Mouse (Mus musculus) CH12.LX (cell line): Measurements from ENCODE around the gene Vamp9. TPM values are rescaled to one million over a fixed set of nuclear protein-coding genes. Genes with fewer than 3 reads are reported as not detected.

Experiments
- DNase-seq: peaks from one replicate; pipeline ENCODE4 v3.0.0-alpha.2; 2013; ENCODE audit errors: extremely low read depth
- H3K27ac ChIP-seq: 2 replicates; pipeline ENCODE4 v1.5.1; 2012; ENCODE audit warnings: low read depth, mild to moderate bottlenecking, control low read depth, moderate library complexity; ENCODE audit not compliant: insufficient read depth
- H3K27me3 ChIP-seq: replicated peaks from 2 replicates; pipeline ENCODE3; 2012; ENCODE audit warnings: inconsistent platforms
- H3K36me3 ChIP-seq, 2 experiments: replicated peaks in 1 of 2; 2 replicates each; pipeline versions ENCODE3 to v1.6.1; 2012; ENCODE audit warnings: inconsistent platforms in 1 of 2, low read length in 1 of 2, mild to moderate bottlenecking in 1 of 2, mixed read lengths in 1 of 2, moderate library complexity in 1 of 2; ENCODE audit not compliant: control insufficient read depth in 1 of 2, insufficient read depth in 1 of 2
- H3K4me1 ChIP-seq, 2 experiments: 2 replicates each; pipeline ENCODE4 v1.6.1; 2012; ENCODE audit warnings: inconsistent platforms in 1 of 2, moderate library complexity in 1 of 2; ENCODE audit not compliant: insufficient read depth in 2 of 2, control insufficient read depth in 1 of 2
- H3K4me2 ChIP-seq: 2 replicates; pipeline ENCODE4 v1.6.1; 2012; ENCODE audit warnings: low read depth, mild to moderate bottlenecking, control low read depth; ENCODE audit not compliant: poor library complexity, insufficient read depth, severe bottlenecking
- H3K4me3 ChIP-seq, 3 experiments: fragments of 150-350 bp in 1 of 3; sonication (generic) in 1 of 3; replicated peaks in 1 of 3; 2 replicates each; pipeline versions ENCODE3 to v1.5.1; 2011 to 2012; ENCODE audit warnings: low read depth in 2 of 3, low read length in 2 of 3, mild to moderate bottlenecking in 2 of 3, moderate library complexity in 2 of 3, control low read depth in 1 of 3, improper control_type of control experiment in 1 of 3, inconsistent platforms in 1 of 3, mixed read lengths in 1 of 3; ENCODE audit not compliant: poor library complexity in 1 of 3
- H3K79me2 ChIP-seq: replicated peaks from 2 replicates; pipeline ENCODE4 v1.6.1; 2012; ENCODE audit warnings: mild to moderate bottlenecking, moderate library complexity; ENCODE audit not compliant: control insufficient read depth, poor library complexity, insufficient read depth, severe bottlenecking; ENCODE audit errors: extremely low read depth
- H3K9ac ChIP-seq: 2 replicates; pipeline ENCODE4 v1.6.1; 2012; ENCODE audit warnings: low read depth, mild to moderate bottlenecking, control low read depth, moderate library complexity; ENCODE audit not compliant: insufficient read depth
- H3K9me3 ChIP-seq: replicated peaks from 2 replicates; pipeline ENCODE3; 2012; ENCODE audit warnings: low read length, inconsistent platforms, mixed read lengths
- BHLHE40 ChIP-seq: IDR thresholded peaks from 2 replicates; pipeline ENCODE4 v1.6.1; 2011; ENCODE audit warnings: mild to moderate bottlenecking, low read depth, low read length, improper control_type of control experiment
- CHD1 ChIP-seq: IDR thresholded peaks from 2 replicates; pipeline ENCODE4 v1.6.1; 2012; ENCODE audit warnings: low read depth, low read length, improper control_type of control experiment, inconsistent platforms
- ELF1 ChIP-seq: IDR thresholded peaks from 2 replicates; pipeline ENCODE4 v1.6.1; 2014; ENCODE audit warnings: low read depth, mild to moderate bottlenecking, inconsistent platforms, low read length, improper control_type of control experiment
- EP300 ChIP-seq: IDR thresholded peaks from 2 replicates; pipeline ENCODE4 v1.6.1; 2011; ENCODE audit warnings: low read length, improper control_type of control experiment
- GABPA ChIP-seq: IDR thresholded peaks from 2 replicates; pipeline ENCODE4 v1.6.1; 2012; ENCODE audit warnings: low read depth, low read length, improper control_type of control experiment, inconsistent platforms; ENCODE audit not compliant: insufficient replicate concordance
- HCFC1 ChIP-seq: IDR thresholded peaks from 2 replicates; pipeline ENCODE4 v1.6.1; 2012; ENCODE audit warnings: low read depth, mild to moderate bottlenecking, inconsistent platforms, low read length, improper control_type of control experiment
- JUN ChIP-seq: IDR thresholded peaks from 2 replicates; pipeline ENCODE4 v1.6.1; 2011; ENCODE audit warnings: low read depth, mild to moderate bottlenecking, low read length, improper control_type of control experiment, moderate library complexity; ENCODE audit not compliant: insufficient read depth
- KAT2A ChIP-seq: IDR thresholded peaks from 2 replicates; pipeline ENCODE4 v1.6.1; 2012; ENCODE audit warnings: low read length, improper control_type of control experiment, inconsistent platforms; ENCODE audit not compliant: insufficient replicate concordance
- MAX ChIP-seq: IDR thresholded peaks from 2 replicates; pipeline ENCODE4 v1.6.1; 2011; ENCODE audit warnings: low read length, improper control_type of control experiment
- MAZ ChIP-seq: IDR thresholded peaks from 2 replicates; pipeline ENCODE4 v1.6.1; 2012; ENCODE audit warnings: low read depth, mild to moderate bottlenecking, inconsistent platforms, low read length, improper control_type of control experiment, moderate library complexity
- MEF2A ChIP-seq: IDR thresholded peaks from 2 replicates; pipeline ENCODE4 v1.6.1; 2014; ENCODE audit warnings: low read depth, mild to moderate bottlenecking, inconsistent platforms, low read length, improper control_type of control experiment, borderline replicate concordance
- MXI1 ChIP-seq: IDR thresholded peaks from 2 replicates; pipeline ENCODE4 v1.6.1; 2011; ENCODE audit warnings: mild to moderate bottlenecking, low read depth, low read length, improper control_type of control experiment
- MYC ChIP-seq: IDR thresholded peaks from 2 replicates; pipeline ENCODE4 v1.6.1; 2011; ENCODE audit warnings: low read depth, mild to moderate bottlenecking, improper control_type of control experiment, low read length
- NELFE ChIP-seq: IDR thresholded peaks from 2 replicates; pipeline ENCODE4 v1.6.1; 2011; ENCODE audit warnings: low read depth, low read length, improper control_type of control experiment
- NRF1 ChIP-seq: IDR thresholded peaks from 2 replicates; pipeline ENCODE4 v1.6.1; 2014; ENCODE audit warnings: low read depth, mild to moderate bottlenecking, inconsistent platforms, low read length, improper control_type of control experiment, moderate library complexity
- PAX5 ChIP-seq: IDR thresholded peaks from 2 replicates; pipeline ENCODE4 v1.6.1; 2012; ENCODE audit warnings: low read length, inconsistent platforms, mixed read lengths
- POLR2A ChIP-seq: IDR thresholded peaks from 2 replicates; pipeline ENCODE4 v1.6.1; 2011; ENCODE audit warnings: low read depth, mild to moderate bottlenecking, improper control_type of control experiment, low read length
- RAD21 ChIP-seq: IDR thresholded peaks from 2 replicates; pipeline ENCODE4 v1.6.1; 2011; ENCODE audit warnings: low read depth, mild to moderate bottlenecking, low read length, improper control_type of control experiment, moderate library complexity
- SIN3A ChIP-seq: IDR thresholded peaks from 2 replicates; pipeline ENCODE4 v1.6.1; 2012; ENCODE audit warnings: low read length, improper control_type of control experiment, inconsistent platforms
- TBP ChIP-seq: conservative IDR thresholded peaks from 2 replicates; pipeline ENCODE4 v1.6.1; 2011; ENCODE audit warnings: low read depth, low read length, improper control_type of control experiment
- UBTF ChIP-seq: IDR thresholded peaks from 2 replicates; pipeline ENCODE4 v1.6.1; 2012; ENCODE audit warnings: low read depth, mild to moderate bottlenecking, inconsistent platforms, low read length, improper control_type of control experiment, moderate library complexity
- USF1 ChIP-seq: IDR thresholded peaks from 2 replicates; pipeline ENCODE4 v1.6.1; 2014; ENCODE audit warnings: low read depth, mild to moderate bottlenecking, inconsistent platforms, low read length, improper control_type of control experiment
- USF2 ChIP-seq: conservative IDR thresholded peaks from 2 replicates; pipeline ENCODE4 v1.6.1; 2011; ENCODE audit warnings: low read depth, low read length, improper control_type of control experiment
- ZKSCAN1 ChIP-seq: IDR thresholded peaks from 2 replicates; pipeline ENCODE4 v1.6.1; 2012; ENCODE audit warnings: low read depth, inconsistent platforms, low read length, improper control_type of control experiment, borderline replicate concordance
- ZMIZ1 ChIP-seq: IDR thresholded peaks from 2 replicates; pipeline ENCODE4 v1.6.1; 2012; ENCODE audit warnings: low read depth, mild to moderate bottlenecking, inconsistent platforms, low read length, improper control_type of control experiment
- ZNF384 ChIP-seq: IDR thresholded peaks from 2 replicates; pipeline ENCODE4 v1.6.1; 2012; ENCODE audit warnings: low read depth, low read length, improper control_type of control experiment, inconsistent platforms
- dilution Hi-C: fragments of 300-500 bp; cut with MboI; formaldehyde crosslinking; loops from 2 replicates; pipeline ENCODE4 v1.14.3; 2020; ENCODE audit warnings: low sequenced_read_pairs; ENCODE audit not compliant: extremely low pct_unique_long_range_greater_than_20kb, extremely low pct_ligation_motif_present
- in situ Hi-C: fragments of 300-500 bp; cut with MboI; formaldehyde crosslinking; loops from 3 replicates; pipeline ENCODE4 v1.14.3; 2019; ENCODE audit warnings: low sequenced_read_pairs, low pct_ligation_motif_present, low pct_unique_long_range_greater_than_20kb, mixed read lengths
- polyA plus RNA-seq: library from polyadenylated mRNA; unstranded; fragments of >175 nt; gene quantifications from 2 replicates; pipeline ENCODE4 v1.2.1, GENCODE M21; 2012; ENCODE audit warnings: low read depth; ENCODE audit not compliant: insufficient read length
- total RNA-seq, 2 experiments: library from RNA; depleted of rRNA; stranded (reverse); fragments of 300-350 nt in 1 of 2; fragments of >200 nt in 1 of 2; gene quantifications; 2 replicates each; pipeline ENCODE4 v1.2.3; 2012 to 2014

The Vamp9 gene
- total and polyA plus RNA-seq, 3 experiments = not detected

DNA sequence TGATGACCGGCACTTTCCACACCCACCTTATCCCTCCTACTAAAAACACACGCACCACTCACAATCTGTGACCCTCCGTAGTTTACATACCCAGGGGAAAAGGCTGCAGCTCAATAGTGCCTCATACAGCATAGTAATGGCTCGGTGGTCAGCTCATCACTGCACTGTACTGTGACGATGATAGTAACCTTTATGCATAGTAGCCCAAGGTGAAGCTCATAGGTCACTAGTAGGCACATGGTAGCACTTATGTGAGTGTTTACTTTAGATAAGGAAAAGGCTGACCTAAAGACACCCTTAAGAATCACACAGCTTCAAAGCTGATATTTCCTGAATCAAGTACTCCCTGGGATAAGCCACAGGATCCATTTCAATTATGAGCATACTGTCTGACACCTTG, 46.5 kb downstream of the Vamp9 start:
- no peak overlapping the region for H3K9ac ChIP-seq
- peaks cover 3 to 12% of the 10 kb centered on the region in 2 experiments for H3K36me3 ChIP-seq
- dilution Hi-C loops = no loop called here
- no peak overlapping the region for H3K27ac ChIP-seq
- no peaks in the 10 kb centered on the region for H3K27me3 ChIP-seq
- H3K4me3 ChIP-seq = no peak overlapping the region
- DNase-seq = no peak
- in situ Hi-C loops = no loop called here
- H3K4me2 ChIP-seq = no peak overlapping the region
- H3K9me3 ChIP-seq = no peaks in the 10 kb centered on the region
- TF ChIP-seq CHD1 (no peak), ZMIZ1 (no peak), JUN (no peak), ZNF384 (no peak), USF2 (no peak), RAD21 (no peak), GABPA (no peak), EP300 (no peak), HCFC1 (no peak), MAX (no peak)
- H3K79me2 ChIP-seq = no peaks in the 10 kb centered on the region
- H3K4me1 ChIP-seq = no peaks in the 10 kb centered on the region

- in situ Hi-C loops = no loop called here
- no peak for DNase-seq
- no peak overlapping the region for H3K27ac ChIP-seq
- no peaks in the 10 kb centered on the region for H3K9me3 ChIP-seq
- dilution Hi-C loops = no loop called here
- no peaks in the 10 kb centered on the region for H3K79me2 ChIP-seq
- H3K27me3 ChIP-seq = no peaks in the 10 kb centered on the region
- H3K36me3 ChIP-seq = peaks cover 8 to 18% of the 10 kb centered on the region in 2 experiments
- H3K9ac ChIP-seq = no peak overlapping the region
- TF ChIP-seq PAX5 (no peak), SIN3A (no peak), NELFE (no peak), ZKSCAN1 (no peak), UBTF (no peak), TBP (no peak), MEF2A (no peak), KAT2A (no peak), USF1 (no peak), MXI1 (no peak), MAZ (no peak), NRF1 (no peak), BHLHE40 (no peak), MYC (no peak), USF2 (no peak), POLR2A (no peak), ELF1 (no peak)
- no peak overlapping the region for H3K4me2 ChIP-seq
- H3K4me3 ChIP-seq = no peak overlapping the region
- no peaks in the 10 kb centered on the region for H3K4me1 ChIP-seq
These were observed 47.8 kb downstream of the Vamp9 start for GRCm38 (mm10) chr5:99953883-99954282.
